Mouse (Mus musculus) ES-E14 (cell line): ENCODE measurements at regions not wholly inside any gene's neighbourhood (a gene's known extent, or its start where the extent isn't known, plus 50 kb on each side); places are given as distances from the start of the nearest gene placed in this dataset.

Experiments
- CHD2 ChIP-seq: IDR thresholded peaks from 2 replicates; pipeline ENCODE4 v1.6.1; 2014; ENCODE audit warnings: mild to moderate bottlenecking, low read depth, low read length, inconsistent platforms
- HCFC1 ChIP-seq: IDR thresholded peaks from 2 replicates; pipeline ENCODE4 v1.6.1; 2012; ENCODE audit warnings: low read length, inconsistent platforms, borderline replicate concordance; ENCODE audit not compliant: insufficient read depth
- MAFK ChIP-seq: IDR thresholded peaks from 2 replicates; pipeline ENCODE4 v1.6.1; 2014; ENCODE audit warnings: mild to moderate bottlenecking, low read depth, low read length, inconsistent platforms; ENCODE audit not compliant: insufficient read depth
- ZC3H11A ChIP-seq: IDR thresholded peaks from 2 replicates; pipeline ENCODE4 v1.6.1; 2012; ENCODE audit warnings: low read depth, mild to moderate bottlenecking, inconsistent platforms, low read length, borderline replicate concordance
- ZNF384 ChIP-seq: IDR thresholded peaks from 2 replicates; pipeline ENCODE4 v1.6.1; 2012; ENCODE audit warnings: low read depth, low read length, inconsistent platforms

GRCm38 (mm10) chr3:41499680-41500079 is 55.9 kb upstream of the Jade1 start:
- no peak for TF ChIP-seq CHD2
- TF ChIP-seq HCFC1 = no peak
- TF ChIP-seq MAFK = no peak
- no peak for TF ChIP-seq ZNF384
- no peak for TF ChIP-seq ZC3H11A
